Mouse (Mus musculus) heart, embryonic 11.5 days (tissue): Measurements from ENCODE around the gene Cyp2w1. TPM values are rescaled to one million over a fixed set of nuclear protein-coding genes. Genes with fewer than 3 reads are reported as not detected.

Experiments
- ATAC-seq: fragments of 200-750 bp; cut with Nextera tagmentation; replicated peaks from 2 replicates; pipeline ENCODE4 v1.8.0; 2017; ENCODE audit warnings: moderate library complexity; ENCODE audit not compliant: insufficient number of reproducible peaks, low FRiP score, low TSS enrichment
- H3K27ac ChIP-seq: fragments of 300-500 bp; sonication (generic); 2 replicates; pipeline ENCODE4 v1.5.1; 2014; ENCODE audit warnings: mild to moderate bottlenecking, low read depth, low read length
- H3K27me3 ChIP-seq: fragments of 300-500 bp; sonication (generic); 2 replicates; pipeline ENCODE4 v1.6.1; 2014; ENCODE audit warnings: mild to moderate bottlenecking, low read length, mixed read lengths; ENCODE audit not compliant: control insufficient read depth, insufficient read depth
- H3K36me3 ChIP-seq: fragments of 300-500 bp; sonication (generic); 2 replicates; pipeline ENCODE4 v1.6.1; 2014; ENCODE audit warnings: mild to moderate bottlenecking, low read length, moderate library complexity, mixed read lengths; ENCODE audit not compliant: control insufficient read depth, insufficient read depth
- H3K4me1 ChIP-seq: fragments of 300-500 bp; sonication (generic); 2 replicates; pipeline ENCODE4 v1.6.1; 2014; ENCODE audit warnings: low read length; ENCODE audit not compliant: control insufficient read depth, insufficient read depth
- H3K4me2 ChIP-seq: fragments of 300-500 bp; sonication (generic); 2 replicates; pipeline ENCODE4 v1.6.1; 2014; ENCODE audit warnings: mild to moderate bottlenecking, moderate library complexity
- H3K4me3 ChIP-seq: fragments of 300-500 bp; sonication (generic); 2 replicates; pipeline ENCODE4 v1.5.1; 2014; ENCODE audit warnings: low read depth, low read length
- H3K9ac ChIP-seq: fragments of 300-500 bp; sonication (generic); 2 replicates; pipeline ENCODE4 v1.6.1; 2014; ENCODE audit warnings: mild to moderate bottlenecking, low read depth, low read length, moderate library complexity
- H3K9me3 ChIP-seq: fragments of 300-500 bp; sonication (generic); replicated peaks from 2 replicates; pipeline ENCODE4 v1.6.1; 2016; ENCODE audit warnings: low read length; ENCODE audit not compliant: control insufficient read depth
- WGBS: fragments of 180-500 bp; shearing (Covaris S2); extraction: QIAGEN DNeasy Blood & Tissue Kit; methylation state at CpG from one replicate; pipeline ENCODE4 v1.1.7; 2014; ENCODE audit not compliant: insufficient replicate concordance; 5-methylcytosine and 5-hydroxymethylcytosine counted together
- polyA plus RNA-seq: library from polyadenylated mRNA; unstranded; fragments of >200 nt; fragmentation: Nextera tagmentation; extraction: Ambion mirVana; gene quantifications from 2 replicates; pipeline ENCODE4 v1.2.1, GENCODE M21; 2014

The Cyp2w1 gene
- polyA plus RNA-seq, 1 experiment from 2014 or later: not detected

DNA sequence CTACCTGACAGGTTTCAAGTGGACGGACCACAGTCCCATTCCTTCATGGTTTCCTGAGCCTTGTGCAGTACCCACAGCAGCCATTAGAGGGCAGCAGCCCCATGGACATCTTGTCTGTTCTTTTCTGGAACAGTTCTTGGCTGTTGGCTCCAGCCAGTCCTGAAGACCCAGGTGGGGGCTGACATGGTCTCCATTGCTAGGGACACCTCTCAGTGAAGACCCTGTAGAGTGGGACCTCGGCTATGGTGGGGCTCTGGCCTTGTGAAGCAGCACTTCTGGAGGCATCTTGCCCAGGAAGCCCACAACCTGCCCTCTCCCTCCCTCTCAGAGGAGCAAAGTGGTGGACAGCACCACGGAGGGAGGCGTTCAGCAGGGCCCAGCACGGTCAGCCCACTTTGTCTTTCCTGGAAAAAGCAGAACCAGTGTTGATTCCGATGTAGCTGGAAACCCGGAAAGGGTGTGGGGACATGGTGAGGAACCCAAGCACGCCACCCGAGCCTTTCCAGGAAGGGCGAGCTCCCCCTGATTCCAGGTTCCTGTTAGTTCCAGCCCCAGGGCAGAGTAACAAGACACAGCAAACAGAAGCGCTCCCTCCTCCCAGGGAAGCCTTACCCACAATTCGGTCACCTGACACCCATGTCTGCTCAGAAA is 12.0 kb downstream of the Cyp2w1 start:
- H3K9ac ChIP-seq: no peak overlapping the region
- no peak overlapping the region; the same call in 1 of the 2 replicates for H3K4me2 ChIP-seq
- 28% methylated on average over 12 of the region's 12 CpGs for WGBS
- ATAC-seq: peak; percentile 40; the same call in 1 of the 2 replicates
- H3K9me3 ChIP-seq: no peaks in the 10 kb centered on the region
- H3K36me3 ChIP-seq: no peaks in the 10 kb centered on the region
- peaks cover 13% of the 10 kb centered on the region for H3K4me1 ChIP-seq
- H3K4me3 ChIP-seq: no peak overlapping the region
- H3K27ac ChIP-seq: 0 out of 2 replicates have a peak overlapping the region, but pooled peaks have one; percentile 10
- 0 out of 2 replicates have a peak, but pooled peaks cover 5% of the 10 kb centered on the region for H3K27me3 ChIP-seq

DNA sequence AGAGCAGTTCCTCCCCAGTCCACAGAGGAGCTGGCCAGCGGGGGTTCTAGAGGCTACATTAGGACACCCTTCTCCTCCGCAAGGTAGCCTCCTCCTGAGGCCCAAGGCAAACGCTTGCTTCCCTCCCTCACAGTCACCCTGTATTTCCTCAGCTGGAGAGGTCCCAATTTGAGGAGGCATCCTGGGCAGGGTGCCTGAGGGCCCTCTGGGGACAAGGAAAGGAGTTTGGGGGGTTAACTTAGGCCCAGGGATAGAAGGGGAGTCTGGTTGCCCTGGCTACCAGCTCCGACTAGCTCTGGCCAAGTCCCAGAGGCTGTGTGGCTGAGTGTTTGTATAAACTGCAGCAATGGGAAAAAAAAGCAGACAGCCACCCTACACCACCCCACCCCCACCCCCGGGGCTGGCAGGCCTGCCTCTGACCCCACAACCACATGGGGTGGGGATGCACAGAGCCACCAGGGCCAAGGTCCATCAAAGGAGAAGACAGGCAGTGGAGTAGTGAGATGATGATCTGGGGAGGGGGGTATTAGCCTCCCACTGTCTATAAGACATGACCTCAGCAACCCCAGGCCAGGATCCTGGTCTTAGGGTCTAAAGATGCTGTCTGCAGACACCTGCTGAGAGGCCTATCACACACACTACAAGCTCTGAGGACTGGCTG is 12.6 kb downstream of the Cyp2w1 start:
- Histone ChIP-seq H3K27ac (0 out of 2 replicates have a peak overlapping the region, but pooled peaks have one; percentile 10), H3K27me3 (0 out of 2 replicates have a peak, but pooled peaks cover 5% of the 10 kb centered on the region), H3K4me2 (no peak overlapping the region; the same call in 1 of the 2 replicates), H3K9ac (no peak overlapping the region), H3K4me1 (peaks cover 13% of the 10 kb centered on the region), H3K4me3 (no peak overlapping the region), H3K36me3 (no peaks in the 10 kb centered on the region), H3K9me3 (no peaks in the 10 kb centered on the region)
- WGBS: 46% methylated on average over 5 of the region's 5 CpGs
- ATAC-seq: no peak

DNA sequence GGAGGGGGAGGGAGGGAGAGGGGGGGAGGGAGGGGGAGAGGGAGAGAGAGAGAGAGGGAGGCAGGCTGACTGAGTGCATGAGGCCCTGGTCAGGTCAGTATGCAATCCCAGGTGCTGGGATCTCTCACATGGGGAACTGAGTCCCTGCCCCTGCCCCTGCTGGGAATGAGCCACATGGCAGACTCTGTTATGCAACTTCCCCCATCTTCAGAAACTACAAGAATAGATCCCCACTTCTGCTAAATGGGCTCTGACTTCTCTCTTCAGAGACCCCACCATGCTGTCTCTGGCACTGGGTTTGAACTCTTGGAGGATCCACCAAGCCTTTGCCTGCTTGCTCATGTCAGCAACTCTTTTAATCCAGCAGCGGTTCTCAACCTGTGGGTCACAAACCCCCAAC is 13.4 kb downstream of the Cyp2w1 start:
- Histone ChIP-seq H3K9ac (no peak overlapping the region), H3K4me1 (peaks cover 21% of the 10 kb centered on the region), H3K4me2 (no peak overlapping the region), H3K9me3 (no peaks in the 10 kb centered on the region), H3K4me3 (no peak overlapping the region), H3K27ac (no peak overlapping the region), H3K36me3 (no peaks in the 10 kb centered on the region), H3K27me3 (0 out of 2 replicates have a peak, but pooled peaks cover 5% of the 10 kb centered on the region)
- ATAC-seq: no peak
- 83% methylated on average over 1 of the region's 1 CpGs for WGBS

DNA sequence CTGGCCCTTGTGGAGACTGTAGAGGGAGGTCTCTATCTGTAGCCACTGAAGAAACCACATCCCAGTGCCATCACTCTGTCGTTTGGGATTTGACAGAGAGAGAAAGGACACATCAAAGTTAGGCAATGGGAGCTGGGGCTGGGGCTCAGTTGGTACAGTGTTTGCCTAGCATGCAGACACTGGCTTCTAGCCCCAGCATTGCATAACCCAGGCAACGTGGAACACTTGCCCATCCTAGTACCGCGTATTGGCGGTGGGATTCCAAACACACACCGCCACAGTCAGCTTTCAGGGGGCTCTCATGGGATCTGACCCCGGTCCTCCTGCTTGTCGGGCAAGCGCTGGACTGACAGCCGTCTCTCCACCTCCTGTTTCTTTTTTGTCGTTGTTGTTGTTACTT is 14.1 kb downstream of the Cyp2w1 start:
- Histone ChIP-seq H3K27ac (no peak overlapping the region), H3K4me1 (peaks cover 28% of the 10 kb centered on the region), H3K27me3 (0 out of 2 replicates have a peak, but pooled peaks cover 5% of the 10 kb centered on the region), H3K36me3 (no peaks in the 10 kb centered on the region), H3K4me3 (no peak overlapping the region), H3K9me3 (no peaks in the 10 kb centered on the region), H3K4me2 (no peak overlapping the region), H3K9ac (no peak overlapping the region)
- ATAC-seq: no peak
- 78% methylated on average over 11 of the region's 11 CpGs for WGBS

DNA sequence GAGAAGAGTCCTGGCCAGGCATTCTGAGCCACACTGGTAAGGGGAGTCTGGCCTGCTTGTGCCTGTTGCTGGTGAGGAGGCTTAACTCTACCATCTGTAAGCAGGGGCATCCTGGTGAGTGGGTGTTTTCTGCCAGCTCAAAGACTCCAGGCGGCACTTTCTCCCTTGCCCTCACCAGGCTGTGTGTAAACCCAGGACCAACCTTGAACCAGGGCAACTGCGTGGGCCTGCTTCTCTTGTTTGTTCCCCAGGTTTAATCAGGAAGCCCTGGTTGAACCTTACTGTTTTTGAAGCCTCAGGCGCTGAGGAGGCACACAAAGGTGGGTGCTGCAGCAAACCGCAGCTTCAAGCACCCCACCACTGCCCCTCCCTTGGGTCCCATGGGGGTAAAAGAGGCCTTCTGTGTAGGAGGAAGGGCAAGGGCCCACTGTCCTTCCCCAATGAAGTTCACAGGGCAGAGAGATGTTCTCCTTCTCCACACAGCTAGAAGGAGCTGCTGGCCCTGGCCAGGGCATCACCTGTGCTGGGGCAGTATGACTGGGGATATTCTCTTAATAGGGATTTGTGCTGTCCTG is 15.6 kb downstream of the Cyp2w1 start:
- Histone ChIP-seq H3K4me2 (no peak overlapping the region), H3K4me3 (no peak overlapping the region), H3K27me3 (0 out of 2 replicates have a peak, but pooled peaks cover 5% of the 10 kb centered on the region), H3K36me3 (no peaks in the 10 kb centered on the region), H3K9me3 (no peaks in the 10 kb centered on the region), H3K9ac (no peak overlapping the region), H3K4me1 (peaks cover 37% of the 10 kb centered on the region), H3K27ac (no peak overlapping the region)
- WGBS: 85% methylated on average over 4 of the region's 4 CpGs
- no peak for ATAC-seq

DNA sequence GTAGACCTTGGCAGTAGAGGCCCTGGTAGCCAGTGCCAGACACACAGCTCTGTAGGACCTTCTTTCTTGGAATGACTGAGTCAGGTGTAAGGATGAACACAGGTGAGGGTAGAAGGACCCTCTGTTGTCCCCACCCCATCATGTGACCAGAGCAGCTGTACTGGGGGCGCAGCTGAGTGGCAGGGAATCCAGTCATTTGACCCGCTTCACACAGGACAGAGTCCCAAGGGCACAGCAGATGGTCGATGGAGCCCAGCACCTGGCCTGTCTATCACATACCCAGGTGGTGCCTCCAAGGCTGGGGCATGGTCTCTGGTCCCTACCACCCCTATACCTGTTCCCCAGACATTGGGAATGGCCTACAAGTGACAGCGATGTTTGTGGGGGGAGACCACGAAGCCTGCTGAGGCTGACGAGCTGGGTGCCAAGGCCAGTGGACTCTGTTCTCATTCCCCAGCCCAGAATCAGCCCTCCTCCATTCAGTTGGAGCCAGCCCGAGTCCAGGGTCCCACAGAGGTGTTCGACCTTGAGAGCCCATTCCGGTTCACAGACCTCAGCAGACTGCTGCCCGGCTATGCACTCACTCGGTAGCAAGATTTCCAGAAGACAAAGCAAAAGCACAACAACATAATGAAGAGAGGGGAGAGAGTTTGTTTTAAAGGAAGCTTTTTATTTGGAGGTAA is 16.4 kb downstream of the Cyp2w1 start:
- Histone ChIP-seq H3K4me3 (no peak overlapping the region), H3K4me1 (peaks cover 37% of the 10 kb centered on the region)

DNA sequence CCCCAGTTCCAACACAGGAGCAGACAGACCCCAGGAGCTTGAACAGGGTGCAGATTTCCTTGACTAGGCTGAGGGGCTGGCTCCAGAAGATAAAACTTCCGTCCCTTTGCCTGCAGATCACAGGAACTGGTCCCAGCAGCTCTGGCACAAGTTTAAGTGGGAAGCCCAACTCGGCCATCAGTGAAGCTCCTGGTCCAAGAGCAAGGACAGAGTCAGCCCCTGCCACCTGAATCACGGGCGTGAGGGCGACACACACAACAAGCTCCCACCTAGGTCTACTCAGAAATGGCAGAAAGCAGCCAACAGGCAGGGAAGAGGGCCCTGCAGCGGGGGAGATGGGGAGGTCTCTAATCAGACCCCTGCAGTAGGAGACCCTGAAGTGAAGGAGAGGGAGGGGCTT is 17.9 kb downstream of the Cyp2w1 start:
- no peak for ATAC-seq
- whole genome bisulfite sequencing: 66% methylated on average over 6 of the region's 6 CpGs
- Histone ChIP-seq H3K9me3 (no peaks in the 10 kb centered on the region), H3K9ac (peak overlapping the region; percentile 11; the same call in 1 of the 2 replicates), H3K4me2 (peak overlapping the region; percentile 87), H3K27me3 (no peaks in the 10 kb centered on the region), H3K4me1 (peaks cover 25% of the 10 kb centered on the region), H3K36me3 (no peaks in the 10 kb centered on the region), H3K27ac (no peak overlapping the region), H3K4me3 (no peak overlapping the region)

More for the DNA sequence above, 16.4 kb downstream of the Cyp2w1 start:
- Histone ChIP-seq H3K4me2 (no peak overlapping the region), H3K27me3 (0 out of 2 replicates have a peak, but pooled peaks cover 2% of the 10 kb centered on the region), H3K27ac (no peak overlapping the region), H3K9me3 (no peaks in the 10 kb centered on the region), H3K36me3 (no peaks in the 10 kb centered on the region), H3K9ac (no peak overlapping the region)
- ATAC-seq: no peak
- 87% methylated on average over 11 of the region's 11 CpGs for WGBS

DNA sequence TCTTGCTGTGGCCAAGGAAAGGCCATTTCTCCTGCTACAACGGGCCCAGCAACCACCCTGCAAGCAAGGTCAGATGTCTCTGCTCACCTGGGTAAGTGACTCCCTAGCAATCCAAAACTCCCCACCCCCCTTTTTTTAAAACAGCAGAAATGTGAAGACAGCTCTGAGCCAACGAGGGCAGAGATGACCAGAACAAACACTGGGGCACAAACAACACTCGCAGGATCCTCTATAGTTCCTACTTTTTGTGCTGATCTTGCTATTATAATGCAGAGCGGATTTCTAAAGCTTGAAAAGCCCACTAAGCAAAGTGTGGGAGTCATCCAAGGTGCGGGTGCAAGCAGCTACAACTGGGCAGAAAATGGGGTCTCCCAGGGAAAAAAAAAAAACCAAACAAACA is 18.7 kb downstream of the Cyp2w1 start:
- peak overlapping the region; percentile 93 for H3K9ac ChIP-seq
- 64% methylated on average over 5 of the region's 5 CpGs for WGBS
- ATAC-seq: no peak
- peaks cover 28% of the 10 kb centered on the region for H3K4me1 ChIP-seq
- peak overlapping the region; percentile 64 for H3K4me3 ChIP-seq
- no peaks in the 10 kb centered on the region for H3K9me3 ChIP-seq
- no peaks in the 10 kb centered on the region for H3K36me3 ChIP-seq
- H3K27ac ChIP-seq: 0 out of 2 replicates have a peak overlapping the region, but pooled peaks have one; percentile 86
- H3K4me2 ChIP-seq: peak overlapping the region; percentile 87
- no peaks in the 10 kb centered on the region for H3K27me3 ChIP-seq
